Mouse (Mus musculus): ENCODE results near the gene Gm3250.
"Not testable (repeated sequence)": the region's sequence is repeated elsewhere in the genome, so short reads cannot be mapped to it uniquely, and the experiment has no call there.

Gm3250 gene

GRCm38 (mm10) chr10:77782442-77782841 is at the start of gene Gm3250:
Gene Gm3250, minus strand, starts transcription at chr10:77782542.
- not testable (repeated sequence) for H3K27me3 ChIP-seq (ENCODE audit: control insufficient read depth, insufficient read depth, low read length, poor library complexity, severe bottlenecking); DNase-seq (ENCODE audit: low read depth, low spot score); H3K36me3 ChIP-seq (ENCODE audit: control insufficient read depth, insufficient read depth, low read length, poor library complexity, severe bottlenecking)

GRCm38 (mm10) chr10:77826951-77827350 is 44.6 kb upstream of the Gm3250 start, which contains the start of gene Krtap10-4:
Gene Krtap10-4, minus strand, starts transcription at chr10:77827095.
- no peak for DNase-seq (ENCODE audit: low read depth, low spot score)
- Histone ChIP-seq H3K27me3 (ENCODE audit: control insufficient read depth, insufficient read depth, low read length, poor library complexity, severe bottlenecking) (no peaks in the 10 kb centered on the region), H3K36me3 (ENCODE audit: control insufficient read depth, insufficient read depth, low read length, poor library complexity, severe bottlenecking) (no peaks in the 10 kb centered on the region)

DNA sequence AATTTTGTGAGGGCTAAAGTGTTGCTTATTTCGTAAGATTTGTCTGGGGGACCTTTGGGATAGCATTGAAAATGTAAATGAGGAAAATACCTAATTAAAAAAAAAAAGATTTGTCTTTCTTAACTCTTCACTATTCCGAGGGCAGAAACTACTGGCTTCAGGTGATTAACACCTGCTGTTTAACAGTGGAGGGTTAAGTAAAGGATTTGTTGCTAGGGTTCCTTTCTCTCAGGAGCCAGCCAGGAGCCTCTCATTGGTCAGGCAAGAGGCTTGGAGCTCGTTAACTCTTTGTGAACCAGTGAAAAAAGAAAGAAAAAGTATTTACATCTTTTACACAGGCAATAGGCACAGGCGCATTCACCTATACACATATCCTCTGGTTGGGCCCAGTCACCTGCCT is 36.9 kb upstream of the Gm3250 start:
- Histone ChIP-seq H3K27me3 (ENCODE audit: control insufficient read depth, insufficient read depth, low read length, poor library complexity, severe bottlenecking) (no peaks in the 10 kb centered on the region), H3K36me3 (ENCODE audit: control insufficient read depth, insufficient read depth, low read length, poor library complexity, severe bottlenecking) (no peaks in the 10 kb centered on the region)
- DNase-seq (ENCODE audit: low read depth, low spot score) = no peak

DNA sequence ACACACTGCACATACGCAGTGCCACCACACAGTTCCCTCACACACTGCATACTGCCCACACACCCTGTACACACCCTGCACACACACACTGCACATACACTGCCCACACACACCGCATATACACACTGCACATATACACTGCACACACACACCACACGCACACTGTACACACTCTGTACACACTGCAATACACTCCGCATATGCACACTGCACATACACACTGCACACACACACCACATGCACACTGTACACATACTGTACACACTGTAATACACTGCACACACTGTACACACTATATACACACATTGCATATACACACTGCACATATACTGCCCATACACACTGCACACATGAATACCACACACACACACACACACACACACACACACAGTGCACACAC is 36.2 kb upstream of the Gm3250 start:
- Histone ChIP-seq H3K27me3 (ENCODE audit: control insufficient read depth, insufficient read depth, low read length, poor library complexity, severe bottlenecking) (no peaks in the 10 kb centered on the region), H3K36me3 (ENCODE audit: control insufficient read depth, insufficient read depth, low read length, poor library complexity, severe bottlenecking) (no peaks in the 10 kb centered on the region)
- no peak for DNase-seq (ENCODE audit: low read depth, low spot score)

DNA sequence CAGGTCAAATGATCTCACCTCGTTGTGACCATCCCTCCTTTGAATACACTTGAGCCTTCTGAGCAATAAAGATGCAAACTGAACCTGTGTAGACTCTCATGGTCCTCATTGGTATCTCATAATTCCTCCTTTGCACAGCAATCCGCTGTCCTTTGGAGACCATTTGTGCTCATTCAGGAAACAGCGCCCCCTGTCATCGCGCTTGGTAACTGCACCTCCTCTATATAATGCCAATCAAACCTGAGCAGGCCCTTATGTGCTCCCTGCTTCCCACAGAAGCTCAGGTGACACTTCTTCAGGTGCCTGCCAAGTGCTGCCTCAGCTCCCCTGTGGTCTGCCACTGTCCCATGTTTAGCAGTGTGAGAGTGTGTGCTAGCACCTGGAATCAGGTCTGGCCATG is 33.2 kb upstream of the Gm3250 start:
- Histone ChIP-seq H3K27me3 (ENCODE audit: control insufficient read depth, insufficient read depth, low read length, poor library complexity, severe bottlenecking) (no peaks in the 10 kb centered on the region), H3K36me3 (ENCODE audit: control insufficient read depth, insufficient read depth, low read length, poor library complexity, severe bottlenecking) (no peaks in the 10 kb centered on the region)
- DNase-seq (ENCODE audit: low read depth, low spot score) = peak; percentile 49

DNA sequence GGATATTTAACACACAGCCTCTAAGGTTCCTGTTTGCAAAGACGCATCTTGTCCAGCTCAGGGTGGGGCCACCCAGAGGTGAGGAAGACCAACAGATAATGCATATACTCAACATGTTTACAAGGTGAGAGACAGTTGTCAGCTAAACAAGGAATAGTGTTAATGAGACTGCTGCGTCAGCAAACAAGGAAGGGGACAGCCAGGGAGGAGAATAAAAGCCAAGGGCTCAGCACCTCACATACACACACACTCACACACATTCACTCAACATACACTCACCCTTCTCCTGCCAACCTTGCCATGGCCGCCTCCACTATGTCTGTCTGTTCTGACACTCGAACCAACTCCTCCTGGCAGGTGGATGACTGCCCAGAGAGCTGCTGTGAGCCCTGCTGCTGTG is 32.0 kb upstream of the Gm3250 start, which contains the start of gene Gm2696:
Gm2696 (plus strand) TSS at position 301 of the 400 bp plus-strand sequence.
- Histone ChIP-seq H3K27me3 (ENCODE audit: control insufficient read depth, insufficient read depth, low read length, poor library complexity, severe bottlenecking) (no peaks in the 10 kb centered on the region), H3K36me3 (ENCODE audit: control insufficient read depth, insufficient read depth, low read length, poor library complexity, severe bottlenecking) (no peaks in the 10 kb centered on the region)
- DNase-seq (ENCODE audit: low read depth, low spot score) = no peak

GRCm38 (mm10) chr10:77811743-77812142 is 29.4 kb upstream of the Gm3250 start, which contains the start of gene Gm9507:
Gene Gm9507, minus strand, starts transcription at chr10:77811843.
- Histone ChIP-seq H3K36me3 (ENCODE audit: control insufficient read depth, insufficient read depth, low read length, poor library complexity, severe bottlenecking) (no peaks in the 10 kb centered on the region), H3K27me3 (ENCODE audit: control insufficient read depth, insufficient read depth, low read length, poor library complexity, severe bottlenecking) (no peaks in the 10 kb centered on the region)
- no peak for DNase-seq (ENCODE audit: low read depth, low spot score)

DNA sequence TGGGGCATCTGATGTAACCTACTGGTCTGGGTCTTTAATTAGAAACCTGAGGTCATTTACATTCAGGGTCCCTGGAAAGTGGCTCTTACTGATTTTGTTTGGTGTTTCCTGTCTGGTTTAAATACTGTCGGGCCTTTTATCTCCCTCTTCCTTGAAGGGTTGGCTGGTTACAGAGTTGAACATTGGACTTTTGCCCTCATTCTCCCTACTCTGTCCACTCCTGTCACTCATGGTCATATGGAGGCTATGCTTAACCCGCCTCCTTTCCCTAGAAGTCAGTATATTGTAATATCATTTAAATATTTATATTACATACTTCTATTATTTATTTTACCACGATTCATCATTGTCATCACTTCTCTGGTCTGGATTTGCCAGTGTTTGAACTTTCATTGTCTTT is 21.8 kb upstream of the Gm3250 start:
- Histone ChIP-seq H3K27me3 (ENCODE audit: control insufficient read depth, insufficient read depth, low read length, poor library complexity, severe bottlenecking) (no peaks in the 10 kb centered on the region), H3K36me3 (ENCODE audit: control insufficient read depth, insufficient read depth, low read length, poor library complexity, severe bottlenecking) (no peaks in the 10 kb centered on the region)
- DNase-seq (ENCODE audit: low read depth, low spot score) = no peak

- Histone ChIP-seq H3K36me3 (ENCODE audit: control insufficient read depth, insufficient read depth, low read length, poor library complexity, severe bottlenecking) (no peaks in the 10 kb centered on the region), H3K27me3 (ENCODE audit: control insufficient read depth, insufficient read depth, low read length, poor library complexity, severe bottlenecking) (no peaks in the 10 kb centered on the region)
- no peak for DNase-seq (ENCODE audit: low read depth, low spot score)
Measured at GRCm38 (mm10) chr10:77798921-77799508, 16.7 kb upstream of the Gm3250 start, which contains the start of gene Gm19668. Gene Gm19668, minus strand, starts transcription at chr10:77799133.

DNA sequence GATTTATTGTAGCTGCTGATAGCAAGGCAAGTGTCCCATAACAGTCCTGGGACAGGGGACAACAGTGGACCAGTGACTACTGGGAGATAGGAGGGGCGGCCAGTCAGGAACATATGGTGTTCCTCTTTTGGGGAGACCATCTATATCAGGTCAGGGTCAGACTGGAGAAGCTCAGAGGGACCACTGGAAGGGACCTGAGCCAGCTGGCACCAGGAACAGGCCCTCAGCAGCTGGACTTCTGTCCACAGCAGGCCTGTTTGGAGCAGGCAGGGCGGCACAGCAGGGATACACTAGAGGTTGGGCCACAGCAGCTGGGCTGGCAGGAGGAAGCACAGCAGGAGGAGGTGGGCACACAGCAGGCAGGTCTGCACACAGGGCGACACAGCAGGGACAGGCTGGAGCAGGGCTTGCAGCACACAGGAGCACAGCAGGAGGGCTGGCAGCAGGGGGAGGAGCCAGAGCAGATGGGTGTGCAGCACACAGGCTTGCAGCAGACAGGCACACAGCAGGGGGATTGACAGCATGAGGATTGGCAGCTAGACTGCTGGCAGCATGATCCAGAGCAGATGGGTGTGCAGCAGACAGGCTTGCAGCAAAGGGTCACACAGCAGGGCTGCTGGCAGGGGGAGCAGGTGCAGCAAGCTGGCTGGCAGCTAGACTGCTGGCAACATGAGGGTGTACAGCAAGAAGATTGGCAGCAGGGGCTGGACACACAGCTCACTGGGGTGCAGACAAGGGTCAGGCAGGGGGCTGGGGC is 16.0 kb upstream of the Gm3250 start:
- not testable (repeated sequence) for H3K27me3 ChIP-seq (ENCODE audit: control insufficient read depth, insufficient read depth, low read length, poor library complexity, severe bottlenecking); DNase-seq (ENCODE audit: low read depth, low spot score); H3K36me3 ChIP-seq (ENCODE audit: control insufficient read depth, insufficient read depth, low read length, poor library complexity, severe bottlenecking)

DNA sequence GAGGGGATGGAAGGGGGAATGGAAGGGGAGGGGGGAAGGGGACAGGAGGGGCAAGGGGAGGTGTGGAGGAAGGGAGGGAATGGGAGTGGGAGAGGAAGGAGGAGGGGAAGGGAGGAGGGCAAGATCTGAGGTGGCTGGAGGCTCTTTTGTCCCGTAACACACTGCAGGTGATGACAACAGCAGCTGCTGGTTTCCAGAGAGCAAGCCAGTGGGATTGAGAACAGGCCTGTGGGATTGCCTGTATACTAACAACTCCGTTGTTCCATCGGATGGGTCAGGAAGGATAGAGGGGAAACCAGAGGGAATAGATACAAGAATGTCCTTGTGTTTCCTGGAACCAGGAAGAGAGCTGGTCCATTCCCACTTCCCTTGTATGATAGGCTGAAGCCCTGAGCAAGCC is 15.3 kb upstream of the Gm3250 start:
- Histone ChIP-seq H3K27me3 (ENCODE audit: control insufficient read depth, insufficient read depth, low read length, poor library complexity, severe bottlenecking) (no peaks in the 10 kb centered on the region), H3K36me3 (ENCODE audit: control insufficient read depth, insufficient read depth, low read length, poor library complexity, severe bottlenecking) (no peaks in the 10 kb centered on the region)
- DNase-seq (ENCODE audit: low read depth, low spot score) = no peak

GRCm38 (mm10) chr10:77794976-77795375 is 12.6 kb upstream of the Gm3250 start, which contains the start of gene Gm9639:
Gene Gm9639, minus strand, starts transcription at chr10:77795076.
- Histone ChIP-seq H3K27me3 (ENCODE audit: control insufficient read depth, insufficient read depth, low read length, poor library complexity, severe bottlenecking) (no peaks in the 10 kb centered on the region), H3K36me3 (ENCODE audit: control insufficient read depth, insufficient read depth, low read length, poor library complexity, severe bottlenecking) (no peaks in the 10 kb centered on the region)
- DNase-seq (ENCODE audit: low read depth, low spot score) = no peak

GRCm38 (mm10) chr10:77788621-77789020 is 6.3 kb upstream of the Gm3250 start:
- DNase-seq (ENCODE audit: low read depth, low spot score) = no peak
- Histone ChIP-seq H3K36me3 (ENCODE audit: control insufficient read depth, insufficient read depth, low read length, poor library complexity, severe bottlenecking) (no peaks in the 10 kb centered on the region), H3K27me3 (ENCODE audit: control insufficient read depth, insufficient read depth, low read length, poor library complexity, severe bottlenecking) (no peaks in the 10 kb centered on the region)

DNA sequence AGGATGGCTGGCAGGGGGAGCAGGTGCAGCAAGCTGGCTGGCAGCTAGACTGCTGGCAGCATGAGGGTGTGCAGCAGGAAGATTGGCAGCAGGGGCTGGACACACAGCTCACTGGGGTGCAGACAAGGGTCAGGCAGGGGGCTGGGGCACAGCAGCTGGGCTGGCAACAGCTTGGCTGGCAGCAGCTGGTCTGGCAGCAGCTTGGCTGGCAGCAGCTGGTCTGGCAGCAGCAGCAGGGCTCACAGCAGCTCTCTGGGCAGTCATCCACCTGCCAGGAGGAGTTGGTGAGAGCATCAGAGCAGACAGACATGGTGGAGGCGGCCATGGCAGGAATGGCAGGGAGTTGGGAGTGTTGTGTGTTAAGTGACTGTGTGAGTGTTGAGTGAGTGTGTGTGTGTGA is 5.5 kb upstream of the Gm3250 start, which contains the start of gene Gm7137:
Gm7137 (minus strand) TSS at position 325 of the 400 bp plus-strand sequence.
- H3K27me3 ChIP-seq (ENCODE audit: control insufficient read depth, insufficient read depth, low read length, poor library complexity, severe bottlenecking); DNase-seq (ENCODE audit: low read depth, low spot score); H3K36me3 ChIP-seq (ENCODE audit: control insufficient read depth, insufficient read depth, low read length, poor library complexity, severe bottlenecking): not testable (repeated sequence)

DNA sequence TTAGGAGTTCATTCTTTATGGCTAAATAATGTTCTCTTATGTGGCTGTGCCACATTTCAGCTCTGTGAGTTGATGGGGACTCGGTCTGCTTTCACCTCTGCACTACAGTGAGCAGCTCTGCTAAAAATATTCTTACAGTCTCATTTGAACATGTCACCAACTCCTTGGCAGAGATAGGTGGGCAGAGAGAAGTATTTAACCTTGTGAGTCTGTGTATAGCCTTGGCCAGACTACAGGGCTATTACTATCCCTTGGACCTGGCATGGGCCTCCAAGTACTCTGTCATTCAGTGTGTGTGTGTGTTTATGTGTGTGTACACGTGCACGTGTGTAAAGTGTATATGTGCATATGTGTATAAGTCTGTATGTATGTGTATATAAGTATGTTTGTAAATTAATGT is 1.1 kb upstream of the Gm3250 start:
- not testable (repeated sequence) for DNase-seq (ENCODE audit: low read depth, low spot score); H3K36me3 ChIP-seq (ENCODE audit: control insufficient read depth, insufficient read depth, low read length, poor library complexity, severe bottlenecking); H3K27me3 ChIP-seq (ENCODE audit: control insufficient read depth, insufficient read depth, low read length, poor library complexity, severe bottlenecking)

Data from splenic B cell, adult 2 months (primary cell).